Mouse (Mus musculus) liver, adult 2 months (tissue): ENCODE data around the gene Col6a3.

Experiments used
- CTCF ChIP-seq: fragments of 200-500 bp; IDR thresholded peaks from 2 replicates; pipeline ENCODE4 v1.5.1; 2011; ENCODE audit warnings: low read depth, low read length, control low read depth
- POLR2A ChIP-seq: fragments of 200-500 bp; IDR thresholded peaks from 2 replicates; pipeline ENCODE4 v1.6.1; 2011; ENCODE audit warnings: low read length, control low read depth; ENCODE audit not compliant: insufficient read depth; ENCODE audit errors: extremely low read depth

- TF ChIP-seq CTCF (no peak), POLR2A (no peak)
Measured at GRCm38 (mm10) chr1:90740216-90741170, 103.3 kb downstream of the Col6a3 start.
